Mouse (Mus musculus) embryo, embryonic 9.5 days (tissue): ENCODE measurements around the gene Fut1.

Experiments
- DNase-seq: peaks from one replicate; pipeline ENCODE4 v3.0.0-alpha.2; 2017; ENCODE audit errors: extremely low spot score

The Fut1 gene

DNA sequence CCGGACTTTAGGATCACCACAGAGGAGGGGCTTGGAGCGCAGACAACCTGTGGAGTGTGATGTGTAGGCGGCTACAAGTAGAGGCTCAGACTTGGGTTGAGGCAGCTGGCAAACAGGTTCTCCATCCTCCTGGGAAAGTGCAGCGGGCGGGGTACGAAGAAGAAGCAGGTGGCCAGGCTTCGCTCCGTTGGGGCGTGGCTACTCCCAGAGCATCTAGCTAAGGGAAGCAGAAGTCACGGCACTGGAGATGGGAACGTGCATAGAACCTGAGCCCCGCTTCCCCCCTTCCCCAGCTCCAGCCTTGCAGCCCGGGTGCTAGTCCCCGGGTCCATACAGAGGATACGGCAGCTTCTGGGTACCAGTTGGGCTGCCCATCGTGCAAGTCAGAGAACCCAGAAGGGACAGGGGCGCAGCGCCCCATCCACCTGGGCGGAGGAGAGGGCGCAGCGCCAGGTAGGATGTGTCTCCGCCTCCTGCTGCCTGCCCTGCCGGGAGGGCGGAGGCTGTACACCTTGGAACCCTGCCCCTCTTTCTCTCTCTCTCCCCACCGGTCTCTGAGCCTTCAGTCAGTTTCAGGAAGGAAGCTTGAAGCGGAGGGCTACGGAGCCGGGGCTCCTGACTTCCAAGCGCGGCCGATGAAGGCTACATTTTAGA is at the start of gene Fut1:
Fut1 (plus strand) TSS at position 248 of the 654 bp plus-strand sequence.
- DNase-seq: no peak

DNA sequence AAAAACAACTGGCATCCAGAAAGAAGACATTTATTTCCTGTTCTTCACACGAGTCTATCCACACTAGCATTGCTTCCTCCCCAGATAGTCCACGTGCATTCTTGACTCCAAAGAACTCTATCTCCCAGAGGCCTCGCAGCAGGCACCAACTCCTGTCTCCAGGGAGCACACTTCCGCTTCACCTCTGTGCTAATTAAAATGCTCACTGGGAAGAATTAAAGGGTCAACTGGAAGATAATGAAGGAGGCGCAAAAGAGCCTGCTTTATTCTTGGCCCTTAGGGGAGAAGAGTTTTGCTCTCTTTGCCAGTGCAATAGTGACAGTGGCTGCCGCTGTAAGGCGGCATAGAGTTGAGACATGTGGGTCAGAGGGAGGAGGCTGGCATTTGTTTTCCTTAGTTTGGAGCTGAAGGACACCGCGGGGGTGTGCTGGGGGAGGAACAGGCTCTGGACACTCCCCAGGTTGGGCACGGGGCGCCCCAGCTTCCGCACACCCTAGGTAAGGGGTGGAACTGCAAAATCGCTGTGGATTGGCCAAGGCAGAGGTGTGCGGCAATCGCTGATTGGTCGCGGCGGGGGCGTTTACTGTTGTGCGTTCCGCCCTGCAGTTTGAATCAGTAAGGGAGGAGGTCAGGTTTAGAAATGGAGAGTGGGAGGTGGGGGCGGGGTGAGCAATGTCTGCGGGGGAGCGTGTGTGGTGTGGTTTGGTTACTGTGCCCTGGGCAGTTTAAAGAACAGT is 49.1 kb upstream of the Fut1 start:
- DNase-seq: peak; percentile 91

DNA sequence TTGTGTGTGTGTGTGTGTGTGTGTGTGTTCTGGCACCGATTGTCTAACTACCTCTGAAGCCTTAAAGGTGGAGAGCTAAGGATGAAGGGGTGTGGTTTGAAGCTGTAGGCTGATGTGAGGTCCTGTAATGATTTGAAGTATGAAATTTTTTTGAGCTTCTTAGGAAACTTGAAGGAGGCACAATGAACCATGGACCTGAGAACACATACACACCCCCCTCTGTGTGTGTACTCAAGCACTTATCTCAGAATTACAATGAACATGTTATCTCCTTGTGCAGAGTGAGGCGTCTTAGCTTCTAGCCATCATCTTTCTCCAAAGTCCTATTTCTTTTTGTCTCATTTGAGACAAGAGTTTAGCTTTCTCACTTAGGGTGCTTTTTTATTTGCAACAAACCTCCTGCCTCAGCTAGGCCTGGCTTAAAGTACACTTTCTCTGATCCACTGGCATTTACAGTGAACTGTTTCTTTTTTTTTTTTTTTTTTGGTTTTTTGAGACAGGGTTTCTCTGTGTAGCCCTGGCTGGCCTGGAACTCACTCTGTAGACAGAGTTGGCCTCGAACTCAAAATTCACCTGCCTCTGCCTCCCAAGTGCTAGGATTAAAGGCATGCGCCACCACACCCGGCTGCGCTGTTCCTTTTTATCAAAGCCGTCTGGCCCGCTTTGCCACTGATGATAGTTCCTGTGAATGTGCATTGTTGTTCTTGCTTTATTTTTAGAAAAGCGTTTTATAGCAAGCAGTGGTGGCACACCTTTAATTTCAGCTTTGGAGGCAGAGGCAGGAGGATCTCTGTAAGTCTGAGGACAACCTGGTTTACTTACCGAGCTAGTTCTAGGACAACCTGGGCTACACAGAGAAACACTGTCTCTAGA is 48.3 kb upstream of the Fut1 start:
- no peak for DNase-seq

DNA sequence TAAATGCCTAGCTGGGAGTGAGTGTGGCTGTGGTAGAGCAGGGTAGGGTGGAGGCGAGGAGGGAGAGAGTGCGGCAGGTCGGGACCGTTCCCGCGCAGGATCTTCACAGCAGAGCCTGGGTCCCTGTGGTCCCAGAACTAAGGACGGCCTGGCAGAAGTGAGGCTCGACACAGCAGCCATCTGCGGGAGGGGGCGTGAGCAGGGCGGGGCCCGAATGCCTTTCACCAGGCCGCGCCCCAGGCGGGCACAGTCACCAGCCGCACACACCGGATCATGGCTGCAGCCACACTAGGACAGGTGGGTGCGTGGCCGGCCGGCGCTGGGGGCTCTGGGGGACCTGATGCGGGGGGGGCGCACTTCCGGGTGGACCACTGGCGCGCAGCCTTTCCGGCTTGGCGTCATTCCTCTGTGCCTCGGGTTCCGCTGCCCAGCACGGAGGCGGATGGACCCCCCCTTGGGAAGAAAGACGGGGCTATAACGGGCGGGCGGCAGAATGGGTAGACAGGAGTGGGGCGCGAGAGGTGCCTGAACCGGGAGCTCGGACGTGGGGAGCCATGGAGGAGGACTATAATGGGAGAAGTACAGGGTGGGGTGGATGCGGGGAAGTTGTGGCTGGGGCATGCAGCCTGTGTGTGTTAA is 46.9 kb upstream of the Fut1 start, which contains the start of gene Bcat2:
Bcat2 (plus strand) TSS at position 51 of the 639 bp plus-strand sequence.
- peak; percentile 78 for DNase-seq

DNA sequence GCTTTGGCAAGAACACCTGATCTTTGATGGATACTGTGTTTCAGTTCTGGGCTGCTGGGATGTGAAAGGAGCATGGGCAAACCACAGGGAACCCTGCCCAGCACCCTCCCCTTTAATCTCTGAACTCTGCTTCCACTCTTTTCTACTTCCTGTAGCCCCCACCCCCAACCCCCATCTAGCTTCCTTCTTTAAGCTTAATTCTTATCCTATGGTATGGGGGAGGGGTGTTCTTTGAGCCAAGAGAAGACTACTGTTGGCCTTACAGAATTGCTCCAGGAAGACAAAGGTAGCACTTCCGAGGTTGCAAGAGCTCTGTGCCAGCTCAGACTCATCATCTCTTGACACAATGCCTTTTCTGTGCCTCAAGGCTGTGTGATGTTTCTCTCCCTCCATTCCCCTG is 45.1 kb upstream of the Fut1 start:
- no peak for DNase-seq

DNA sequence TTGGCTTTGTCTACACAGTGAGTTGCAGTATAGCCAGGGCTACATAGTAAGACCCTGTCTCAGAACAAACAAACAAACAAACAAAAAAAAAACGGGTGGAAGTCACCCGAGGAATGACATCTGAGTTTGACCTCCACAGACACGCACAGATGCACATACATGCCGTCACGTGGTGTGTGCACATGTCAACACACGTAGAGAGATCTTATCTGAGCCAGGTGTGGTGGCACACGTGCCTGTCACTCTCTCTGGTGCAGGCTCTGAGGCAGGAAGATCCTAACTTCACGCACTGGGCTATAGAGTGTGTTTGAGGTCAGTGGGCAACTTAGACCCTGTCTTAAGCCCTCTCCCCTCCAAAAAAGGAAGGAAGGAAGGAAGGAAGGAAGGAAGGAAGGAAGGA is 43.1 kb upstream of the Fut1 start:
- DNase-seq: no peak

DNA sequence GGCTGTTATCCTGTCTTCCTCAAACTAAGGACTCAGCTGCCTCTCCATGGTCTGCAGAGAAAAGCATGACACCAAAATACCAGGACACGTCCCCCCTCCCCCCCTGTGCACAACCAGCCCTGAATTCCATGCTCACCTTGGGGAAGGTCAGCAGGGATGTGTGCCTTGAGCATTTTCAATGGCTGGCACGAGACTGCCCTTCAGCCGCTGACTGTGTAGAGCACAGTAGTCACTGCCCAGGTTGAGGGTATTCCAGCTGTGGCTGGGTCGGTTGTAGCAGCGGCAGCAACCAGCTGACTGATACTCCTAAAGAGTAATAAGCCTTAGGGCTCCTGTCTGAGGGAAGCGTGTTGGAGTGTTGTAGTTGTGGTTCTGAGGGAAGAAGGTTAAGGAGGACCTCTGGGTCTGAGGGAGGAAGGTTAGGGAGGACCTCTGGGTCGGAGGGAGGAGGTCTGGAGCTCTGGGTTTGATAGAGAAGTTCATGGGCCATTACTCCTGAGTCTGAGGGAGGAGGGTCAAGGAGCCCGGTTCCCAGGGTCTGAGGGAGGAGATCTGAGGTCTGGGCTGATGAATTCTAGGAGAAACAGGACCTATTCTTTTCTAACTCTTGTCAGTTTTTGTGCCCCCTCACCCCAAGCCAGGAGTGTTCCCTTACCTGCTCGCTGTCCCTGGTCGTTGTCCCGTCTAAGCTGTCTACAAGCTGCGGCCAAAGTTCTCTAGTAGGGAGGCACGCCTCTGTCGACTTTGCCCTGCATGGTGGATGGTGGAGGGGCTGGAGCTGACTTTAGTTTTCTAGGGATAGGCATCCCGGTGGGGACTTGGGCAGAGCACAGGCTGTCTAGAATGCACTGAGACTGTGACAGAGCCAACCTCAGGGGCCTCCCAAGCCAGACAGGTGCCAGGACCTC is 42.4 kb upstream of the Fut1 start:
- no peak for DNase-seq

DNA sequence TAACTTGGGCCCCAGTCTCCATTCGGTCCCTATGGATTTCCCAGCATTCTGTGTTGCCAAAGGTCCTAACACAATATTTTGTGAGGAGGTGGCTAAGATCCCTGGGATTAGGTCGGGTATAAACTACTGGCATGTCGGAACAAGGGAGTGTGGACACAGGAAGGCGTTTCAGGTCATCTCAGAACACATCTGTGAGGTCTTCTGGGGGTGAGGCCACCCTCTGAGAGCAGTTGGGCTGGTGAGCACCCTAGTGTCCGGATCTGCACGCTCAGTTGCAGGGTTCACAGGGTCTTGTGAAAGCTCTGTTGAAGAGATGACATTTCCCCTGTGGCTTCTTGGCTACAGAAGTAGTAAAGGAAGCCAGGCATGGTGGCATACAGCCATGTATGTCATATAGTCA is 31.2 kb upstream of the Fut1 start:
- DNase-seq: no peak

DNA sequence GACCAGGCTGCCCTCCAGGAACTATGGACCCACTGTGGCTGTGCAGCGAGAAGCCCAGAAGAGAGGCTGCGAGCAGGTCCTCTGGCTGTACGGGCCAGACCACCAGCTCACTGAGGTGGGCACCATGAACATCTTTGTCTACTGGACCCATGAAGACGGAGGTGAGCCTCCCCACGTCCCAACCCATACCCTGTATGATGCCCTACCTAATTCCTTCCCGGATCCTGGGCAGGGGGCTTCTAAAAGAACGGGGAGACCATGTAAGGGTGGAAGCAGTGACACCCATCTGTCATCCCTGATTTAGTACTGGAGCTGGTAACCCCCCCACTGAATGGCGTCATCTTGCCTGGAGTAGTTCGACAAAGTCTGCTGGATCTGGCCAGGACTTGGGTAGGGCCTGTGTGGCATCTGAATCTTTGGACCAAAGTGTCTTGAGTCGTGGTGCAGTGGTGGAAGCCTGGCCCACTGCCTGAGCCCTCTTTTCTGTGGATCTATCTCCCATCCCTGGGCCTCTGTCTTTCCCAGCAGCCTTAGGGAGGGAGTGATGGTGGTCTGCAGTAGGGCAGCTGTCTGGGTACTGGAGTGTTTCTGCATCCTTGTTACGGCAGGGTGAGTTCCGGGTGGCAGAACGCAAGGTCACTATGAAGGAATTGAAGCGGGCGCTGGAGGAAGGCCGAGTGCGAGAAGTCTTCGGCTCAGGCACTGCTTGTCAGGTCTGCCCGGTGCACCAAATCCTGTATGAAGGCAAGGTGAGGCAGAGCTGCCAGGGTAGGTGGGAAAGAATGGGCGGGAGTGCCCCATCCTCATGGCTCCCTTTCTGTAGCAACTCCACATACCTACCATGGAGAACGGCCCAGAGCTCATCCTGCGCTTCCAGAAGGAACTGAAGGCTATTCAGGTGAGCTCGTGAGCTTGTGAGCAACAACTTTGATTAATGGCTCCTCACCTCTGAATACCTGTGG is 29.2 kb upstream of the Fut1 start:
- no peak for DNase-seq

DNA sequence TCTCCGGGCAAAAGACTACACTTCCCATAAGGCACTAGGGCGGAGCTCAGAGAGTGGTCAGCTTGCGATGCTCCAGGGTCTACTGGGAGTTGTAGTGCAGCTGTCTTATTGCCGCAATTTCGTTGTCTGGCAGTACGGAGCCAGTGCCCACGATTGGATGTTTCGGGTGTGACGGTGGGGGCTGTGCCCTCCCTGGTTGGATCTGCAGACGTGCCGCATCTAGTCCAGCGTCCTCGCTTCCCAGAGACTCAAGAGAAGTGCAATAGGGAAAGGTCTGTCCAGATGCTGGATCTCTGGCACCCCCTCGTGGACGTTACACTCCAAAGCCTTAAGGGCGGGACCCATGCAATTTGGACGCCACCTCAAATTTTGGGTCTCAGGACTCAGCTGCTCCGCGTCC is 27.9 kb upstream of the Fut1 start:
- DNase-seq: peak; percentile 91

DNA sequence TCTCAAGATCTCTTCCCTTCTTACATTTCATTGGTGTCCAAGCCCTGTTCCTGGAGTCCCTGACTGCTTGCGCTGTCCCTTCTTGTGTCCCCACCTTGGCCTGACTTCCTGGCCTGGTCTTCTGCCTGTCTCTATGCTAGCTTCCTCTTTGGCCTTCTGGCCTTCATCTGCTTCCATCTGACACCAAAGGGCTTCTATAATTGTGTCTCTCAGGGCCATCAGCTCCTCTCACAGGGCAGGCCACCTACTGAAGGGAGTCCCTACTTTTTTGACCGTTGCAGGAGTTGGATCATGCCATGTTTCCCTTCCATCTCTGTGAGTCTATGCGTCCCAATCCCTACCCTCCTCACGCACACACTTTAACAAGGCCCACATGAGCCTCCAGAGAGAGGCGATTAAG is 27.2 kb upstream of the Fut1 start:
- DNase-seq: no peak

DNA sequence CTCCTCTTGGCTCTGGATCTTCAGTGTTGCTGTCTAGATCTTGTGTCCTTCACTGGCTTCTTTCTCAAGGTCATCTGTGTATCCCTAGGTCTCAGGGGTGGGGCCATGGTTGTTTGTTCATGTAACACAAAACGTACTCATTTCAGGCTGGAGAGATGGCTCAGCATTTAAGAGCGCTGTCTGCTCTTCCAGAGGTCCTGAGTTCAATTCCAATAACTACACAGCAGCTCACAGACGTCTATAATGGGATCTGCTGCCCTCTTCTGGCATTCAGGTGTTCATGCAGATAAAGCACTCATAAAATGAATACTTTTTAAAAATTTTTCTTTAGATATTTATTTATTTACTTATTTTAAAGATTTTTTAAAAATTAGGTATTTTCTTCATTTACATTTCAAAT is 26.2 kb upstream of the Fut1 start:
- no peak for DNase-seq

DNA sequence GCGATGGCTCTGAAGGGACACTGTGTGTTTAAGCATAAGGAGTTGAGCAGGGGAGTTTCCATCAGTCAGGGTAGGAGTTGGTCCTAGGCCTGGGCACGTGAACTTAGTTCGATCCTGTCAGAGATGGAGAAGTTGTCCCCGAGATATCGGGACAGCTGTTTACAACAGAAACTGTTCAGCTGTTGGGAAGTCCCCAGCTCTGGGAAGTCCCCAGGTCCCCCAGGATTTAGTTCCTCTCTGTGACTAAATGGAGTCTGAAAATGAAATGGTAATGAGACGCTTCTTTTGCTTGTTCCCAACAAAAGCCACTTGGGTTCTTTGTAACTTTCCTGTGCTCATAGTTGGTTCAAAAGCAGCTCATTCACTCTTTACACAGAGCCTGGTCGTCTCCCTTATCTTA is 25.2 kb upstream of the Fut1 start:
- DNase-seq: no peak

DNA sequence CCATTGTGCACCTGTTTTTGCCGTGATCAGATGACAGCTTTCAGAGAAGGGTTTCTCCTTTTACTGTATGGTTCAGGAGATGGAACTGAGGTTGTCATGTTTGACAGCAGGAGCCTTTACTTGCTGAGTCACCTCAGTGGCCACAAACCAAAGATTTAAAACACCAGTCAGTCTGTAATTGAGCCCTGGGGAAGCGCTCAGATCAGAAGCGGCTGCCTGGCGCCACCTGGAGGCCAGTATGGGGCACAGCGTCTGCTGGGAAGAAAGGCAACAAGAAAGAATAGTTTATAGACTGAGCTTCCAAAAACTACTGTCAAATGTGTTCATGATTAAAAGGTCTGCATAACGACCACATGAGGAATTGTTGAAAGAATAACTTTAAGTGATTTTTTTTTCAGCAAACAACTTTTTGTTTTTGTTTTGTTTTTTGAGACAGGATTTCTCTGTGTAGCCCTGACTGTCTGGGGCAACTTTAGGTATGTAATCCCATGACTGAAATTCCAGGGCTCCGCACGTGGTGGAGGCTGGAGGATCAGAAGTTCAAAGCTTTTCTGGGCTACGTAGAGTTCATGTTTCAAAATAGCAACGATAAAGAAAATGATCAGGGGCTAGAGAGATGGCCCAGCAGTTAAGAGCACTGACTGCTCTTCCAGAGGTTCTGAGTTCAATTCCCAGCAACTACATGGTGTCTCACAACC is 23.8 kb upstream of the Fut1 start:
- peak; percentile 67 for DNase-seq

DNA sequence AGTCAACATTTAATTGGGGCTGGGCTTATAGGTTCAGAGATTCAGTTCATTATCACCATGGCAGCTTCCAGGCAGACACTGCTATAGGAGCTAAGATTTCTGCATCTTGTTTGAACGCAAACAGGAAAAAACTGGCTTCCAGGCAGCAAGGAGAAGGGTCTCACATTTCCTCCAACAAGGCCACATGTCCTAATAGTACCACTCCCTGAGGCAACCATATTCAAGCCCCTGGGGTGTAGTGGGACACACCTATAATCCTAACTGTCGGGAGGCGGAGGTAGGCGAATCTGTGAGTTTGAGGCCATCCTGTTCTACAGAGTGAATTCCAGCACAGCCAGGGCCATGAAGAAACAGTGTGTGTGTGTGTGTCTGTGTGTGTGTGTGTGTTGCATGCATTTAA is 21.9 kb upstream of the Fut1 start:
- no peak for DNase-seq

DNA sequence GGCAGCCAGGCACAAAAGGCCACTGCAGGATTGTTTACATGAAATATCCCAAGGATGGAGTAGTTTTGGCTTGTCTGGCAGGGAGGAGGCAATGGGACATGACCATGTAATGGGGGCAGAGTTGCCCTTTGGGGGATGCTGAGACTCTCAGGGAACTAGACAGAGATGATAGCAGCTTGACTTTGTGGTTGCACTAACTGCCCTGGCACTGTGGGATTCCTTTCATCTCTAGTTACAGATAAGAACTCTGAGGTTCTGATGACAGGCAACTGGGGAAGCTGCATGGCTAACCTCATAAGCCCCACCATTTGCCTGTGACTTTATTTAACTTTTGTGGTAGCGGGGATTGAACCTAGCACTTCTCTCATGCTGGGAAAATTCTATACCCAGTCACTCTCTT is 21.0 kb upstream of the Fut1 start:
- no peak for DNase-seq

DNA sequence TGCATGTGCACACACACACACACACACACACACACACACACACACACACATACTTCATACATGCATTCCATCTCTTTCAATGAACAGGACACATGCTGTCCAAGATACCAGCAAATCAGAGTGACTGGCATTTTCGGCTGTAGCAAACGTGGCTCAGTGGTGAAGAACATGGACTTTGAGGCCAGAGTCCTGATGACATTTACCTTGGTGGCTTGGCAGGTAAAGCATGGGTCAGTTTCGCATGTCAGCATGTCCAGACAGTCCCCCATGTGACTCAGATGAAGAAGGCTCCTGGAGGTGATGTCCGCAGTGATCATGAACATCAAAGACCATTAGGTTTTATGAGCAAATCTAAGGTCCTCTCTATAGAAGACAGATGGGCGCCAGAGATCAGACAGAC is 20.1 kb upstream of the Fut1 start:
- DNase-seq: no peak

DNA sequence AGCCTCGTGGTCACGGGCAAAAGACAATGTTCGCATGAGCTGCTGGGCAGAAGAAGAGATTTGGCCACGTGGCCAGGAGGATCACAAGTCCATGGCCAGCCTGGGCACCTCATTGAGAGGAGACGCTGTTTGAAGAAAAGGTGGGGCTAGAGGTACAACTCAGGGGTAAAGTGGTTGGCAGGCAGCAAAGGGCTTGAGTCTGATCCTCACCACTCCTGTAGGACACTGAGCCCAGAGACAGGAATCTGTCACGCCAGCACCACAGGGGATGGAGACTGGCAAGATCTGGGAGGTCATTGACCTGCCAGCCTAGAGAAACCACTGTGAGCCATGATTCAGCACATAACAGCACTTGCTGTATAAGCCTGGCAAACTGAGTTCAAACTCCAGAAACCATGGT is 19.6 kb upstream of the Fut1 start:
- no peak for DNase-seq
